Mouse (Mus musculus) MEL (cell line): ENCODE measurements at regions not wholly inside any gene's neighbourhood (a gene's known extent, or its start where the extent isn't known, plus 50 kb on each side); places are given as distances from the start of the nearest gene placed in this dataset.

Experiments used
- DNase-seq: peaks from one replicate; pipeline ENCODE4 v3.0.0; 2011; ENCODE audit warnings: low read depth, low spot score
- H3K27ac ChIP-seq: 2 replicates; pipeline ENCODE4 v1.5.1; 2012; ENCODE audit warnings: low read depth, mild to moderate bottlenecking, control low read depth, low read length, moderate library complexity; ENCODE audit not compliant: control insufficient read depth
- H3K27me3 ChIP-seq, 2 experiments: fragments of 150-350 bp in 1 of 2; sonication (generic) in 1 of 2; 2 replicates each; pipeline ENCODE4 v1.6.1; 2012; ENCODE audit warnings: low read length in 2 of 2, mild to moderate bottlenecking in 2 of 2, improper control_type of control experiment in 1 of 2, moderate library complexity in 1 of 2; ENCODE audit not compliant: insufficient read depth in 2 of 2, control insufficient read depth in 1 of 2
- H3K36me3 ChIP-seq, 2 experiments: 2 replicates each; pipeline ENCODE4 v1.6.1; 2012 to 2014; ENCODE audit warnings: low read length in 2 of 2, improper control_type of control experiment in 1 of 2, inconsistent platforms in 1 of 2, mild to moderate bottlenecking in 1 of 2; ENCODE audit not compliant: insufficient read depth in 2 of 2, control insufficient read depth in 1 of 2
- H3K4me1 ChIP-seq, 2 experiments: fragments of 150-350 bp in 1 of 2; sonication (generic) in 1 of 2; 2 replicates each; pipeline ENCODE4 v1.6.1; 2012; ENCODE audit warnings: low read length in 2 of 2, improper control_type of control experiment in 1 of 2, mild to moderate bottlenecking in 1 of 2; ENCODE audit not compliant: insufficient read depth in 2 of 2, control insufficient read depth in 1 of 2
- H3K4me3 ChIP-seq, 2 experiments: fragments of 150-350 bp in 1 of 2; sonication (generic) in 1 of 2; 2 replicates each; pipeline ENCODE4 v1.5.1; 2012; ENCODE audit warnings: low read depth in 2 of 2, low read length in 2 of 2, mild to moderate bottlenecking in 2 of 2, moderate library complexity in 2 of 2, control low read depth in 1 of 2, improper control_type of control experiment in 1 of 2; ENCODE audit not compliant: control insufficient read depth in 1 of 2, insufficient read depth in 1 of 2
- H3K79me2 ChIP-seq: 2 replicates; pipeline ENCODE4 v1.6.1; 2012; ENCODE audit warnings: mild to moderate bottlenecking, low read length, moderate library complexity; ENCODE audit not compliant: control insufficient read depth, poor library complexity, insufficient read depth
- H3K9ac ChIP-seq: 2 replicates; pipeline ENCODE4 v1.6.1; 2012; ENCODE audit warnings: low read depth, mild to moderate bottlenecking, control low read depth, low read length, moderate library complexity; ENCODE audit not compliant: control insufficient read depth, poor library complexity, severe bottlenecking
- H3K9me3 ChIP-seq: fragments of 150-350 bp; sonication (generic); replicated peaks from 2 replicates; pipeline ENCODE4 v1.6.1; 2012; ENCODE audit warnings: mild to moderate bottlenecking, low read length, improper control_type of control experiment, moderate library complexity; ENCODE audit not compliant: insufficient read depth
- BHLHE40 ChIP-seq: IDR thresholded peaks from 2 replicates; pipeline ENCODE4 v1.6.1; 2012; ENCODE audit warnings: low read depth, mild to moderate bottlenecking, inconsistent platforms, low read length, improper control_type of control experiment, borderline replicate concordance
- ELF1 ChIP-seq: IDR thresholded peaks from 2 replicates; pipeline ENCODE4 v1.6.1; 2014; ENCODE audit warnings: low read depth, mild to moderate bottlenecking, inconsistent platforms, low read length, improper control_type of control experiment, moderate library complexity
- EP300 ChIP-seq, 2 experiments: IDR thresholded peaks; 2 replicates each; pipeline ENCODE4 v1.6.1; 2011; ENCODE audit warnings: improper control_type of control experiment in 2 of 2, low read length in 2 of 2, low read depth in 1 of 2, mild to moderate bottlenecking in 1 of 2
- GABPA ChIP-seq: IDR thresholded peaks from 2 replicates; pipeline ENCODE4 v1.6.1; 2012; ENCODE audit warnings: low read depth, mild to moderate bottlenecking, inconsistent platforms, low read length, improper control_type of control experiment, moderate library complexity
- GATA1 ChIP-seq: IDR thresholded peaks from 2 replicates; pipeline ENCODE4 v1.6.1; 2011; ENCODE audit warnings: low read depth, low read length, improper control_type of control experiment
- HCFC1 ChIP-seq: IDR thresholded peaks from 2 replicates; pipeline ENCODE4 v1.6.1; 2012; ENCODE audit warnings: low read depth, mild to moderate bottlenecking, inconsistent platforms, low read length, improper control_type of control experiment, moderate library complexity
- JUND ChIP-seq: IDR thresholded peaks from 2 replicates; pipeline ENCODE4 v1.6.1; 2011; ENCODE audit warnings: low read depth, mild to moderate bottlenecking, improper control_type of control experiment, low read length
- KAT2A ChIP-seq: conservative IDR thresholded peaks from 2 replicates; pipeline ENCODE4 v1.6.1; 2012; ENCODE audit warnings: low read depth, low read length, improper control_type of control experiment, inconsistent platforms
- MAFK ChIP-seq: IDR thresholded peaks from 2 replicates; pipeline ENCODE4 v1.6.1; 2011; ENCODE audit warnings: low read depth, mild to moderate bottlenecking, low read length, improper control_type of control experiment, borderline replicate concordance
- MAX ChIP-seq: IDR thresholded peaks from 2 replicates; pipeline ENCODE4 v1.6.1; 2011; ENCODE audit warnings: low read length, improper control_type of control experiment
- MAZ ChIP-seq: IDR thresholded peaks from 2 replicates; pipeline ENCODE4 v1.6.1; 2012; ENCODE audit warnings: low read depth, mild to moderate bottlenecking, inconsistent platforms, low read length, improper control_type of control experiment
- NELFE ChIP-seq: IDR thresholded peaks from 2 replicates; pipeline ENCODE4 v1.6.1; 2011; ENCODE audit warnings: low read depth, low read length, improper control_type of control experiment
- NRF1 ChIP-seq: IDR thresholded peaks from 2 replicates; pipeline ENCODE4 v1.6.1; 2014; ENCODE audit warnings: low read depth, mild to moderate bottlenecking, inconsistent platforms, low read length, improper control_type of control experiment, moderate library complexity; ENCODE audit not compliant: poor library complexity, insufficient read depth, severe bottlenecking
- POLR2AphosphoS5 ChIP-seq: IDR thresholded peaks from 2 replicates; pipeline ENCODE4 v1.6.1; 2012; ENCODE audit warnings: low read depth, borderline replicate concordance, mild to moderate bottlenecking, inconsistent platforms, low read length, moderate library complexity, mixed read lengths
- SIN3A ChIP-seq: IDR thresholded peaks from 2 replicates; pipeline ENCODE4 v1.6.1; 2012; ENCODE audit warnings: low read length, improper control_type of control experiment, inconsistent platforms
- TAL1 ChIP-seq: IDR thresholded peaks from 2 replicates; pipeline ENCODE4 v1.6.1; 2012; ENCODE audit warnings: mild to moderate bottlenecking, inconsistent platforms, low read length, moderate library complexity, mixed read lengths
- ZKSCAN1 ChIP-seq: IDR thresholded peaks from 2 replicates; pipeline ENCODE4 v1.6.1; 2012; ENCODE audit warnings: low read depth, mild to moderate bottlenecking, inconsistent platforms, low read length, improper control_type of control experiment, moderate library complexity
- ZNF384 ChIP-seq: IDR thresholded peaks from 2 replicates; pipeline ENCODE4 v1.6.1; 2012; ENCODE audit warnings: low read depth, mild to moderate bottlenecking, inconsistent platforms, low read length, improper control_type of control experiment

DNA sequence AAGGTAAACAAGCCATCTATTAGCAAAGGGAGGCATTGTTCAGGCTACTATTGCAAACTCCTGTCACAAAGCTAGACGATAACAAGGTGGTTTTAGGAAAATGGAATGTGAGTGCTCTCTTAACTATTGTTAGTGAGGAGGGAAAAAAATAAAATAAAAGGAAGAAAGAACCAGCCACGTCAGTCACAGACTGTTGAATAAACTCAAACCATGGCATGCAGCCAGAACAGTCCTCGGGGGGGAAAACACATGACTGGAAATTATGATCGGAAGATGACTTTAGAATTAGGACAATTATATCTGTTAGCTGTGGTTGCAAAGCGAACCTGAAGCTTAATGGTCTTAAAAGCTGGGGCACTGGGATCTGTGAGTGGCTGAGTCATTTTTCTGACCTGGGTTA is 524.1 kb downstream of the Tbc1d22a start:
- Histone ChIP-seq H3K4me1 (no peaks in the 10 kb centered on the region), H3K9me3 (no peaks in the 10 kb centered on the region)

DNA sequence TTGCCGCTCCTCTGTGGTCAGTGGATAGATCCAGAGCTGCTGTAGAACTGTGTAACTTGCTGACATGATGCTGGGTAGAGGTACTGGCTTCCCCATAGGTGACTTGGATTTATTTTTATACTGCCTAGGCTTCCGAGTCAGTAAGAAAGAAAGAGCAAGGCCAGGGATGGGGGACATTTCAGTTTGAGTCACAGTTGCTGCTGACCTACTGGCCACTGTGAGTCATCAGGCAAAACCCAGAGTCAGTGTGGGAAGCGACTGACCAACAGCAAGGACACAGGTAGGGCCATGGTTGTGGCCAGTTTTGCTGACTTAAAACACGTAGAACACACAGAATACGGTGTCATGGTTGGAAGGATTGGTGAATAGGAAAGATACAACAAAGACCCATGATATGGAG is 524.5 kb downstream of the Tbc1d22a start:
- Histone ChIP-seq H3K4me3 (no peak overlapping the region), H3K9me3 (no peaks in the 10 kb centered on the region), H3K27ac (no peak overlapping the region), H3K27me3 (no peaks in the 10 kb centered on the region), H3K79me2 (no peaks in the 10 kb centered on the region), H3K9ac (no peak overlapping the region), H3K4me1 (no peaks in the 10 kb centered on the region), H3K36me3 (no peaks in the 10 kb centered on the region)
- TF ChIP-seq MAFK (no peak), SIN3A (no peak), ZKSCAN1 (no peak), GATA1 (no peak), TAL1 (no peak), MAZ (no peak), NRF1 (no peak), HCFC1 (no peak), JUND (no peak), NELFE (no peak), BHLHE40 (no peak), KAT2A (no peak), ELF1 (no peak)
- DNase-seq: no peak

More for the DNA sequence above, 524.1 kb downstream of the Tbc1d22a start:
- TF ChIP-seq JUND (no peak), POLR2AphosphoS5 (no peak), MAX (no peak), GABPA (no peak), ZNF384 (no peak), EP300 (IDR thresholded peaks at IDR 0.05; ENCODE audit: low read depth in 1 of 2, low read length in 2 of 2) (no peak), ZKSCAN1 (no peak)
- H3K27me3 ChIP-seq: no peaks in the 10 kb centered on the region
- no peak overlapping the region for H3K27ac ChIP-seq
- no peak overlapping the region for H3K9ac ChIP-seq
- no peak overlapping the region for H3K4me3 ChIP-seq
- H3K79me2 ChIP-seq: no peaks in the 10 kb centered on the region
- no peak for DNase-seq
- no peaks in the 10 kb centered on the region for H3K36me3 ChIP-seq
